Mouse (Mus musculus): ENCODE measurements around the gene Eci1. TPM values are rescaled to one million over a fixed set of nuclear protein-coding genes. Genes with fewer than 3 reads are reported as not detected.
A peak's percentile ranks its signal among the peaks of the same experiment; 100 is the strongest.

Eci1 gene
- polyA plus RNA-seq, 1 experiment from 2014 or later = 301 TPM

DNA sequence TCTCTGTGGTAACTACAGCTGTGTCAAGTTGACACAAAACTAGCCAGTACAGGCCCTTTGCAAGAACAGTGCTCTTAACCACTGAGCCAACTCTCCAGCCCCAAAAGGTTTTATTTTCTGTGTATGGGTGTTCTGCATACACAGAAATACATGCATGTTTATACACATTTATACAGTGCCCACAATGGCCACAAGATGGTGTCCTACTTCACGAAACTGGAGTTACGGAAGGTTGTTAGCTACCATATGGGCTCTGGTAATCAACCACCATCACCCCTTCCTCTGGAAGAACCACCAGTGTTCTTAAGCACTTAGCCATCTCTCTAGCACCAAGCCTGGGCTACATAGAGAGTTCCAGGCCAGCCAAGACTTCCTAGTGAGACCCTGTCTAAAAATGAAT lies 35.1 kb downstream of the Eci1 start:
- no peak overlapping the region for H3K4me2 ChIP-seq
- H3K27ac ChIP-seq = no peak overlapping the region
- H3K9ac ChIP-seq = no peak overlapping the region
- H3K4me3 ChIP-seq = no peak overlapping the region
- ATAC-seq (replicated peaks; ENCODE audit: insufficient number of reproducible peaks, insufficient read depth, low FRiP score, low read depth) = no peak
- H3K27me3 ChIP-seq = no peaks in the 10 kb centered on the region
- H3K36me3 ChIP-seq = no peaks in the 10 kb centered on the region
- no peaks in the 10 kb centered on the region for H3K9me3 ChIP-seq (replicated peaks)
- WGBS = 79% methylated on average over 2 of the region's 2 CpGs
- peaks cover 12% of the 10 kb centered on the region for H3K4me1 ChIP-seq (replicated peaks)

GRCm38 (mm10) chr17:24462932-24463331 lies 36.5 kb downstream of the Eci1 start:
- peak overlapping the region; percentile 18; the same call in 1 of the 2 replicates for H3K27ac ChIP-seq
- H3K27me3 ChIP-seq = no peaks in the 10 kb centered on the region
- H3K36me3 ChIP-seq = no peaks in the 10 kb centered on the region
- H3K4me2 ChIP-seq = no peak overlapping the region
- H3K4me1 ChIP-seq (replicated peaks) = peaks cover 12% of the 10 kb centered on the region
- H3K9ac ChIP-seq = no peak overlapping the region
- H3K4me3 ChIP-seq = no peak overlapping the region
- H3K9me3 ChIP-seq (replicated peaks) = no peaks in the 10 kb centered on the region
- 50% methylated on average over 1 of the region's 1 CpGs for WGBS
- ATAC-seq (replicated peaks; ENCODE audit: insufficient number of reproducible peaks, insufficient read depth, low FRiP score, low read depth) = peak; percentile 35; the same call in 1 of the 2 replicates

DNA sequence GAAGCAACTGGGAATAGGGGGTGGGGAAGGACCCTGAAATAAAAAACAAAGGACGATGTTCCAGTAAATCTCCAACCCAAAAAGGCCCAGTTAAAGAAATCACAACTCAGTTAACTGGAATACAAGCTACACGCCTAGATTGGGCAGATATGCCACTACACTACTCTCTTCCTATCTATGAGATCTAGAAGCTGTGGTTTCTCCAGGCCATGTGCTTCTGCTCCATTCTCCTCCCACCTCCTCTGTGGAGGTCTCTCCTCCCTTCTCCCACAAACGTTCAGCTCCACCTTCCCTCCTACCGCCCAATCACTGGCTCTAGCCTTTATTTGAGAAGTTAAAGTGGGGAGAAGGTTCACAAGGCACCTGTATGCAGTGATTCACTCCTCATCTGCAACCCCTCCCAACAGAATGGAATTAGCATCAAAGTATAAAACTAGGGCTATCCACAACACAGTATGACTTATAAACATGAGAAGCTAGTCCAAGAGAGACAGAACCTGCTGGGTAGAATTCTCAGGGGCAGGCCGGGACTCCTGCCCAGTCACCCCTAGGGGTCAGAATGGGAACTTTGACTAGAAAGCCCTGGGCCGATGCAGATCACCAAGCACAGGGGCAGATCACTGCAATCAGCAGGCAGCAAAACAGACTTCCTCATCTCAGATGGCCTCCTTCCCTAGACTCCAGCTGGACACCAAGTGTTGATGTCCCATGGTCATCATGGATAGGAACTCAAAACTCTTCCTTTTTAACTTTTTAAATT lies 37.1 kb downstream of the Eci1 start:
- no peak overlapping the region for H3K4me3 ChIP-seq
- H3K9ac ChIP-seq = no peak overlapping the region
- H3K36me3 ChIP-seq = no peaks in the 10 kb centered on the region
- no peaks in the 10 kb centered on the region for H3K9me3 ChIP-seq (replicated peaks)
- H3K27me3 ChIP-seq = no peaks in the 10 kb centered on the region
- H3K4me1 ChIP-seq (replicated peaks) = peaks cover 12% of the 10 kb centered on the region
- no peak overlapping the region for H3K4me2 ChIP-seq
- ATAC-seq (replicated peaks; ENCODE audit: insufficient number of reproducible peaks, insufficient read depth, low FRiP score, low read depth) = no peak; the same call in 1 of the 2 replicates
- WGBS = 42% methylated on average over 6 of the region's 6 CpGs
- peak overlapping the region; percentile 18; the same call in 1 of the 2 replicates for H3K27ac ChIP-seq

DNA sequence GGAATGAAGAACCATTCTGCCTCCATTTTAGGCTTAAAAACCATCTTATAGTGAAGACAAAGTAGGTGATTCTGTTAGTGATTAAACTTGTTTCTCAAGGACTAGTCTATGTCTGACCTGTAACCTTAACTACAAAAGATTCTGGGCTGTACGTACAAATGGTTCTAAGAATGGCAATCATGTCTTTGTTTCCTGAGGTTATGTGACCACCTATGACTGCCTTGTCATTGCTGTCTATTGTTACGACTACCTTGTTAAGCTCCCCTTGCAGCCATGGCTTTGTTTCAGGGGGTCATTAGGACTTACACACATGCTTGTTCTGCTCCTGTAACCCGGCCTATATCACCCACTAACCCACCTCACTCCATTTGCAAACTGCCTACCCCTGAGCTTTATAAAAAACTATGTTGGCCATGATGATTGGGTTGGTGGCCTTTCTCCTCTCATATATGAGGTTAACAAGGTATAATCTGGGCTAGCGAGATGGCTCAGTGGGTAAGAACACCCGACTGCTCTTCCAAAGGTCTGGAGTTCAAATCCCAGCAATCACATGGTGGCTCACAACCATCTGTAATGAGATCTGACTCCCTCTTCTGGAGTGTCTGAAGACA lies 42.3 kb downstream of the Eci1 start:
- Histone ChIP-seq H3K9ac (no peak overlapping the region), H3K27ac (no peak overlapping the region), H3K4me2 (no peak overlapping the region), H3K9me3 (replicated peaks) (no peaks in the 10 kb centered on the region), H3K27me3 (no peaks in the 10 kb centered on the region), H3K4me3 (no peak overlapping the region), H3K36me3 (no peaks in the 10 kb centered on the region), H3K4me1 (replicated peaks) (peaks cover 26% of the 10 kb centered on the region)
- ATAC-seq (replicated peaks; ENCODE audit: insufficient number of reproducible peaks, insufficient read depth, low FRiP score, low read depth) = no peak
- 94% methylated on average over 5 of the region's 5 CpGs for WGBS

GRCm38 (mm10) chr17:24469336-24469909 lies 43.0 kb downstream of the Eci1 start:
- Histone ChIP-seq H3K9ac (peak overlapping the region; percentile 92), H3K36me3 (no peaks in the 10 kb centered on the region), H3K9me3 (replicated peaks) (no peaks in the 10 kb centered on the region), H3K27me3 (no peaks in the 10 kb centered on the region), H3K4me3 (peak overlapping the region; percentile 81), H3K27ac (peak overlapping the region; percentile 84), H3K4me1 (replicated peaks) (peaks cover 31% of the 10 kb centered on the region), H3K4me2 (peak overlapping the region; percentile 93)
- WGBS = 14% methylated on average over 7 of the region's 7 CpGs
- ATAC-seq (replicated peaks; ENCODE audit: insufficient number of reproducible peaks, insufficient read depth, low FRiP score, low read depth) = no peak

- WGBS = under 1% methylated on average over 67 of the region's 75 CpGs
- Histone ChIP-seq H3K9ac (peak within 1 kb of the TSS; percentile 92), H3K27ac (peak within 1 kb of the TSS; percentile 84), H3K4me3 (peak within 1 kb of the TSS; percentile 81), H3K27me3 (no peaks in the 10 kb centered on the region), H3K4me2 (peak within 1 kb of the TSS; percentile 93), H3K36me3 (peaks cover 6% of the 10 kb centered on the region), H3K4me1 (replicated peaks) (peaks cover 31% of the 10 kb centered on the region), H3K9me3 (replicated peaks) (no peaks in the 10 kb centered on the region)
- ATAC-seq (replicated peaks; ENCODE audit: insufficient number of reproducible peaks, insufficient read depth, low FRiP score, low read depth) = peak; percentile 97
Measured at GRCm38 (mm10) chr17:24469910-24470602, 43.6 kb downstream of the Eci1 start, which contains the start of the genes E4f1 and Pgp. Gene E4f1, minus strand, starts transcription at chr17:24470313. Gene Pgp, plus strand, starts transcription at chr17:24470392.

DNA sequence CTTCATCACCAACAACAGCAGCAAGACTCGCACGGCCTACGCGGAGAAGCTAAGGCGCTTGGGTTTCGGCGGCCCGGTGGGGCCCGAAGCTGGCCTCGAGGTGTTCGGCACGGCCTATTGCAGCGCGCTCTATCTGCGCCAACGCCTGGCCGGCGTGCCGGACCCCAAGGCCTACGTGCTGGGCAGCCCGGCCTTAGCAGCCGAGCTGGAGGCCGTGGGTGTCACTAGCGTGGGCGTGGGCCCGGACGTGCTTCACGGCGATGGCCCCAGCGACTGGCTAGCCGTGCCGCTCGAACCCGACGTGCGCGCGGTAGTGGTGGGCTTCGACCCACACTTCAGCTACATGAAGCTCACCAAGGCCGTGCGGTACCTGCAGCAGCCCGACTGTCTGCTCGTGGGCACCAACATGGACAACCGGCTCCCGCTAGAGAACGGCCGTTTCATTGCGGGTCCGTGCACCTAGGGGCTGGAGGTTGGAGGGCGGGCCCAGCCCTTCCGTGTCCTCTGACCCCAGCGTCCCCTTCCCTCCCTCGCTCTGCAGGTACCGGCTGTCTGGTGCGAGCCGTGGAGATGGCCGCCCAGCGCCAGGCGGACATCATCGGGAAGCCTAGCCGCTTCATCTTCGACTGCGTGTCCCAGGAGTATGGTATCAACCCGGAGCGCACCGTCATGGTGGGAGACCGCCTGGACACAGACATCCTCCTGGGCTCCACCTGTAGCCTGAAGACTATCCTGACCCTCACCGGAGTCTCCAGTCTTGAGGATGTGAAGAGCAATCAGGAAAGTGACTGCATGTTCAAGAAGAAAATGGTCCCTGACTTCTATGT lies 44.5 kb downstream of the Eci1 start:
- H3K9me3 ChIP-seq (replicated peaks) = no peaks in the 10 kb centered on the region
- peak overlapping the region; percentile 81 for H3K4me3 ChIP-seq
- peaks cover 14% of the 10 kb centered on the region for H3K36me3 ChIP-seq
- H3K4me2 ChIP-seq = peak overlapping the region; percentile 93
- WGBS = under 1% methylated on average over 67 of the region's 68 CpGs
- peaks cover 31% of the 10 kb centered on the region for H3K4me1 ChIP-seq (replicated peaks)
- no peaks in the 10 kb centered on the region for H3K27me3 ChIP-seq
- ATAC-seq (replicated peaks; ENCODE audit: insufficient number of reproducible peaks, insufficient read depth, low FRiP score, low read depth) = peak; percentile 45
- H3K27ac ChIP-seq = peak overlapping the region; percentile 84
- H3K9ac ChIP-seq = peak overlapping the region; percentile 92

GRCm38 (mm10) chr17:24472512-24472911 lies 46.1 kb downstream of the Eci1 start:
- peak overlapping the region; percentile 81 for H3K4me3 ChIP-seq

DNA sequence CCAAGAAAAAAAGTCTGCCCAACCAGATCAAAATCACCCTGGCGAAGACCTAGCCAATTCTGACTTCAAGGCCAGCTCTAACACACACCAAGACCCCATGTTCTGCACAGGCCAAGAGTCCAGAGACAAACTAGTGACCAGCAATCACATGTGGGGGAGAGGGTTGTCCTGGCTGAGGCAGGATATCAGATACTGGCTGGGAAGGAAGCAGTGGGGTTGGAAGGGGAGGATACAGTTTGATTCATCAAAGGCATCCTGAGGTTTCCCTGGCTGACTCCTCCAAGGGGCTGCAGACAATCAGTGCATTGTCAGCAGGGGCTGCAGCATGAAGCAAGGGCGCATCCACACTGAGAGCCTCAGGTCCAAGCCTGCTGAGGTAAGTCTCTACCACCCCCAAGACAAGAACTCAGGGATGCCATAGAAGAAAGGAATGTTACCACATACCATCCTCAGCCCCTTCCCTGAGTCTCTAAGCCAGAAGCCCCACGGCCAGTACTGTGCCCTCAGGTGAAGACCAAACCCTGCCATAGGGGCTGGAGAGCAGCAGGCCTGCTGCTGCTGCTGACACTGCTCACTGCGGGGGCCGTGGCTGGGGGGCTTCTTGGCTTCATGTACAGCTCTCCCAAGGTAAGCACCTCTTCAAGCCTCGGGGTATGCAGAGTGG lies 47.3 kb downstream of the Eci1 start, which contains the start of gene Bricd5:
TSS of gene Bricd5 (plus strand) at position 273 of the 664 bp plus-strand sequence.
- 71% methylated on average over 6 of the region's 6 CpGs for WGBS
- ATAC-seq (replicated peaks; ENCODE audit: insufficient number of reproducible peaks, insufficient read depth, low FRiP score, low read depth) = no peak
- Histone ChIP-seq H3K27me3 (no peaks in the 10 kb centered on the region), H3K4me3 (0 out of 2 replicates have a peak within 1 kb of the TSS, but pooled peaks have one; percentile 81), H3K4me2 (peak within 1 kb of the TSS; percentile 93), H3K4me1 (replicated peaks) (peaks cover 40% of the 10 kb centered on the region), H3K27ac (0 out of 2 replicates have a peak within 1 kb of the TSS, but pooled peaks have one; percentile 20), H3K36me3 (peaks cover 29% of the 10 kb centered on the region), H3K9me3 (replicated peaks) (no peaks in the 10 kb centered on the region), H3K9ac (no peak within 1 kb of the TSS)

More at GRCm38 (mm10) chr17:24472512-24472911, 46.1 kb downstream of the Eci1 start:
- H3K27ac ChIP-seq = peak overlapping the region; percentile 20; the same call in 1 of the 2 replicates
- ATAC-seq (replicated peaks; ENCODE audit: insufficient number of reproducible peaks, insufficient read depth, low FRiP score, low read depth) = no peak
- peaks cover 31% of the 10 kb centered on the region for H3K4me1 ChIP-seq (replicated peaks)
- WGBS = 65% methylated on average over 4 of the region's 4 CpGs
- peak overlapping the region; percentile 93 for H3K4me2 ChIP-seq
- H3K9me3 ChIP-seq (replicated peaks) = no peaks in the 10 kb centered on the region
- H3K27me3 ChIP-seq = no peaks in the 10 kb centered on the region
- H3K36me3 ChIP-seq = peaks cover 29% of the 10 kb centered on the region
- peak overlapping the region; percentile 92 for H3K9ac ChIP-seq

- peaks cover 40% of the 10 kb centered on the region for H3K4me1 ChIP-seq (replicated peaks)
- 78% methylated on average over 5 of the region's 5 CpGs for WGBS
- no peak overlapping the region for H3K9ac ChIP-seq
- peaks cover 29% of the 10 kb centered on the region for H3K36me3 ChIP-seq
- H3K27ac ChIP-seq = no peak overlapping the region
- ATAC-seq (replicated peaks; ENCODE audit: insufficient number of reproducible peaks, insufficient read depth, low FRiP score, low read depth) = no peak
- H3K4me2 ChIP-seq = no peak overlapping the region
- no peak overlapping the region for H3K4me3 ChIP-seq
- no peaks in the 10 kb centered on the region for H3K9me3 ChIP-seq (replicated peaks)
- no peaks in the 10 kb centered on the region for H3K27me3 ChIP-seq
Measured at GRCm38 (mm10) chr17:24474557-24474956, 48.1 kb downstream of the Eci1 start.

Measured in heart, embryonic 15.5 days (tissue).